Mouse (Mus musculus) macrophage (primary cell): ENCODE measurements around the gene Grm1. TPM values are rescaled to one million over a fixed set of nuclear protein-coding genes. Genes with fewer than 3 reads are reported as not detected.

Experiments
- H3K27ac ChIP-seq: fragments of 350-480 bp; formaldehyde crosslinking; 2 replicates; pipeline ENCODE4 v1.9.0; 2021
- H3K36me3 ChIP-seq: fragments of 350-480 bp; formaldehyde crosslinking; 2 replicates; pipeline ENCODE4 v1.9.0; 2021; ENCODE audit errors: inconsistent target
- H3K4me3 ChIP-seq: fragments of 350-480 bp; formaldehyde crosslinking; 2 replicates; pipeline ENCODE4 v1.9.0; 2021; ENCODE audit errors: inconsistent target
- H3K79me2 ChIP-seq: fragments of 350-480 bp; formaldehyde crosslinking; 2 replicates; pipeline ENCODE4 v1.9.0; 2021; ENCODE audit errors: inconsistent target
- WGBS: methylation state at CpG from one replicate; pipeline ENCODE4 v1.1.7; 2026; ENCODE audit warnings: inconsistent platforms; ENCODE audit not compliant: missing documents; 5-methylcytosine and 5-hydroxymethylcytosine counted together
- polyA plus RNA-seq: library from polyadenylated mRNA; stranded (reverse); fragments of 250-400 nt; gene quantifications from 3 replicates; pipeline ENCODE4 v1.2.4, GENCODE M21; 2018; ENCODE audit warnings: inconsistent platforms

The Grm1 gene
- polyA plus RNA-seq, 1 experiment from 2014 or later, result not detected

- Histone ChIP-seq H3K79me2 (no peaks in the 10 kb centered on the region), H3K4me3 (no peak overlapping the region), H3K36me3 (no peaks in the 10 kb centered on the region), H3K27ac (no peak overlapping the region)
- 96% methylated on average over 2 of the region's 2 CpGs for WGBS
These were observed 49.9 kb downstream of the Grm1 start for GRCm38 (mm10) chr10:11032221-11032620.

GRCm38 (mm10) chr10:11025764-11026518 lies 56.2 kb downstream of the Grm1 start:
- no peaks in the 10 kb centered on the region for H3K79me2 ChIP-seq
- no peak overlapping the region for H3K4me3 ChIP-seq
- no peak overlapping the region for H3K27ac ChIP-seq
- WGBS, result 69% methylated on average over 5 of the region's 6 CpGs
- H3K36me3 ChIP-seq, result no peaks in the 10 kb centered on the region

GRCm38 (mm10) chr10:11018970-11019531 lies 63.1 kb downstream of the Grm1 start:
- Histone ChIP-seq H3K36me3 (no peaks in the 10 kb centered on the region), H3K79me2 (no peaks in the 10 kb centered on the region), H3K27ac (no peak overlapping the region), H3K4me3 (no peak overlapping the region)
- WGBS, result 96% methylated on average over 2 of the region's 2 CpGs

- Histone ChIP-seq H3K36me3 (no peaks in the 10 kb centered on the region), H3K27ac (no peak overlapping the region), H3K79me2 (no peaks in the 10 kb centered on the region), H3K4me3 (no peak overlapping the region)
- 60% methylated on average over 2 of the region's 3 CpGs for WGBS
These were observed 68.5 kb downstream of the Grm1 start for GRCm38 (mm10) chr10:11013653-11014052.

GRCm38 (mm10) chr10:10996766-10997165 lies 85.4 kb downstream of the Grm1 start:
- H3K27ac ChIP-seq, result no peak overlapping the region
- no peak overlapping the region for H3K4me3 ChIP-seq
- WGBS, result 82% methylated on average over 1 of the region's 1 CpGs
- no peaks in the 10 kb centered on the region for H3K36me3 ChIP-seq
- no peaks in the 10 kb centered on the region for H3K79me2 ChIP-seq

- Histone ChIP-seq H3K79me2 (no peaks in the 10 kb centered on the region), H3K4me3 (no peak overlapping the region), H3K27ac (no peak overlapping the region), H3K36me3 (no peaks in the 10 kb centered on the region)
- 94% methylated on average over 3 of the region's 3 CpGs for WGBS
These were observed 90.4 kb downstream of the Grm1 start for GRCm38 (mm10) chr10:10991708-10992107.

GRCm38 (mm10) chr10:10971311-10971710 lies 110.8 kb downstream of the Grm1 start:
- WGBS, result 88% methylated on average over 2 of the region's 2 CpGs
- H3K27ac ChIP-seq, result no peak overlapping the region
- H3K79me2 ChIP-seq, result no peaks in the 10 kb centered on the region
- no peak overlapping the region for H3K4me3 ChIP-seq
- H3K36me3 ChIP-seq, result no peaks in the 10 kb centered on the region

GRCm38 (mm10) chr10:10964490-10965150 lies 117.5 kb downstream of the Grm1 start:
- Histone ChIP-seq H3K27ac (no peak overlapping the region), H3K36me3 (no peaks in the 10 kb centered on the region), H3K79me2 (no peaks in the 10 kb centered on the region), H3K4me3 (no peak overlapping the region)
- WGBS, result 82% methylated on average over 6 of the region's 6 CpGs

- Histone ChIP-seq H3K4me3 (no peak overlapping the region), H3K27ac (no peak overlapping the region), H3K36me3 (no peaks in the 10 kb centered on the region), H3K79me2 (no peaks in the 10 kb centered on the region)
- WGBS, result 93% methylated on average over 3 of the region's 3 CpGs
These were observed 131.6 kb downstream of the Grm1 start for GRCm38 (mm10) chr10:10950557-10950956.

- no peak overlapping the region for H3K27ac ChIP-seq
- 85% methylated on average over 3 of the region's 3 CpGs for WGBS
- no peaks in the 10 kb centered on the region for H3K79me2 ChIP-seq
- H3K36me3 ChIP-seq, result no peaks in the 10 kb centered on the region
- no peak overlapping the region for H3K4me3 ChIP-seq
These were observed 133.0 kb downstream of the Grm1 start for GRCm38 (mm10) chr10:10949172-10949571.

- Histone ChIP-seq H3K4me3 (no peak overlapping the region), H3K36me3 (no peaks in the 10 kb centered on the region), H3K79me2 (no peaks in the 10 kb centered on the region), H3K27ac (no peak overlapping the region)
- 96% methylated on average over 2 of the region's 2 CpGs for WGBS
These were observed 134.6 kb downstream of the Grm1 start for GRCm38 (mm10) chr10:10947531-10947930.

GRCm38 (mm10) chr10:10944003-10944402 lies 138.2 kb downstream of the Grm1 start:
- Histone ChIP-seq H3K27ac (no peak overlapping the region), H3K36me3 (no peaks in the 10 kb centered on the region), H3K79me2 (no peaks in the 10 kb centered on the region), H3K4me3 (no peak overlapping the region)
- 91% methylated on average over 2 of the region's 2 CpGs for WGBS

- no peaks in the 10 kb centered on the region for H3K79me2 ChIP-seq
- WGBS, result 84% methylated on average over 6 of the region's 6 CpGs
- H3K4me3 ChIP-seq, result no peak overlapping the region
- H3K27ac ChIP-seq, result no peak overlapping the region
- no peaks in the 10 kb centered on the region for H3K36me3 ChIP-seq
These were observed 139.9 kb downstream of the Grm1 start for GRCm38 (mm10) chr10:10942248-10942647.

GRCm38 (mm10) chr10:10935806-10936205 lies 146.3 kb downstream of the Grm1 start:
- Histone ChIP-seq H3K4me3 (no peak overlapping the region), H3K36me3 (no peaks in the 10 kb centered on the region), H3K79me2 (no peaks in the 10 kb centered on the region), H3K27ac (no peak overlapping the region)
- 74% methylated on average over 3 of the region's 3 CpGs for WGBS

GRCm38 (mm10) chr10:10929672-10930071 lies 152.5 kb downstream of the Grm1 start:
- 92% methylated on average over 2 of the region's 2 CpGs for WGBS
- Histone ChIP-seq H3K36me3 (no peaks in the 10 kb centered on the region), H3K27ac (no peak overlapping the region), H3K79me2 (no peaks in the 10 kb centered on the region), H3K4me3 (no peak overlapping the region)
